Mouse (Mus musculus) liver, embryonic 14.5 days (tissue): ENCODE measurements at regions not wholly inside any gene's neighbourhood (a gene's known extent, or its start where the extent isn't known, plus 50 kb on each side); places are given as distances from the start of the nearest gene placed in this dataset. TPM values are rescaled to one million over a fixed set of nuclear protein-coding genes. Genes with fewer than 3 reads are reported as not detected.

Experiments
- ATAC-seq: fragments of 200-750 bp; cut with Nextera tagmentation; 2 replicates; pipeline ENCODE4 v1.8.0; 2017; ENCODE audit warnings: moderate number of reproducible peaks, mild to moderate bottlenecking, moderate library complexity; ENCODE audit not compliant: insufficient read depth
- DNase-seq, 3 experiments: peaks; one replicate each; pipeline ENCODE4 v3.0.0-alpha.2; 2012 to 2013; ENCODE audit warnings: low read depth in 3 of 3, low spot score in 3 of 3
- H3K27ac ChIP-seq: fragments of 300-500 bp; sonication (generic); 2 replicates; pipeline ENCODE4 v1.5.1; 2014; ENCODE audit warnings: moderate library complexity, mild to moderate bottlenecking, control low read depth, inconsistent platforms
- H3K27me3 ChIP-seq: fragments of 300-500 bp; sonication (generic); 2 replicates; pipeline ENCODE4 v1.6.1; 2014; ENCODE audit warnings: mild to moderate bottlenecking, low read length, moderate library complexity; ENCODE audit not compliant: control insufficient read depth, insufficient read depth
- H3K36me3 ChIP-seq: fragments of 300-500 bp; sonication (generic); replicated peaks from 2 replicates; pipeline ENCODE4 v1.6.1; 2014; ENCODE audit warnings: low read depth; ENCODE audit not compliant: control insufficient read depth, insufficient read depth
- H3K4me1 ChIP-seq, 2 experiments: fragments of 200-500 bp in 1 of 2; fragments of 300-500 bp in 1 of 2; sonication (generic) in 1 of 2; replicated peaks; 2 replicates each; pipeline ENCODE4 v1.6.1; 2012 to 2014; ENCODE audit warnings: antibody characterized with exemption in 1 of 2, inconsistent platforms in 1 of 2, low read length in 1 of 2; ENCODE audit not compliant: control insufficient read depth in 2 of 2, insufficient read depth in 2 of 2
- H3K4me2 ChIP-seq: fragments of 300-500 bp; sonication (generic); 2 replicates; pipeline ENCODE4 v1.6.1; 2014; ENCODE audit warnings: low read depth, mild to moderate bottlenecking, control low read depth, moderate library complexity
- H3K4me3 ChIP-seq, 2 experiments: fragments of 200-500 bp in 1 of 2; fragments of 300-500 bp in 1 of 2; sonication (generic) in 1 of 2; 2 replicates each; pipeline ENCODE4 v1.5.1; 2012 to 2014; ENCODE audit warnings: low read depth in 2 of 2, low read length in 2 of 2, mild to moderate bottlenecking in 2 of 2, control low read depth in 1 of 2, inconsistent platforms in 1 of 2, moderate library complexity in 1 of 2; ENCODE audit not compliant: insufficient read depth in 1 of 2
- H3K9ac ChIP-seq: fragments of 300-500 bp; sonication (generic); replicated peaks from 2 replicates; pipeline ENCODE4 v1.6.1; 2014; ENCODE audit warnings: mild to moderate bottlenecking, control low read depth, moderate library complexity
- H3K9me3 ChIP-seq: fragments of 300-500 bp; sonication (generic); 2 replicates; pipeline ENCODE4 v1.6.1; 2016; ENCODE audit warnings: low read length, mixed read lengths; ENCODE audit not compliant: control insufficient read depth
- CTCF ChIP-seq: IDR thresholded peaks from 2 replicates; pipeline ENCODE4 v1.5.1; 2016; ENCODE audit warnings: antibody characterized with exemption, low read depth, control low read depth
- EP300 ChIP-seq: IDR thresholded peaks from 2 replicates; pipeline ENCODE4 v1.6.1; 2016; ENCODE audit warnings: antibody characterized with exemption, low read depth
- WGBS: fragments of 180-500 bp; shearing (Covaris S2); extraction: QIAGEN DNeasy Blood & Tissue Kit; methylation state at CpG from one replicate; pipeline ENCODE4 v1.1.7; 2014; ENCODE audit not compliant: insufficient replicate concordance; 5-methylcytosine and 5-hydroxymethylcytosine counted together
- microRNA-seq: library from miRNA; unstranded; fragments of <30 nt; microRNA quantifications from one replicate; pipeline ENCODE4, GENCODE M21; 2016

- TF ChIP-seq CTCF = no peak
- no peak for TF ChIP-seq EP300
- no peak overlapping the region for H3K27ac ChIP-seq
- no peaks in the 10 kb centered on the region for H3K9me3 ChIP-seq
- no peak for ATAC-seq
- no peaks in the 10 kb centered on the region for H3K36me3 ChIP-seq
- no peak for DNase-seq
- no peak overlapping the region for H3K4me2 ChIP-seq
- H3K4me1 ChIP-seq = no peaks in the 10 kb centered on the region
- no peak overlapping the region for H3K4me3 ChIP-seq
- no peak overlapping the region for H3K9ac ChIP-seq
- no peaks in the 10 kb centered on the region for H3K27me3 ChIP-seq
- 24% methylated on average over 4 of the region's 4 CpGs for WGBS
These were observed 62.0 kb upstream of the Adam6b start for GRCm38 (mm10) chr12:113427339-113427738.

DNA sequence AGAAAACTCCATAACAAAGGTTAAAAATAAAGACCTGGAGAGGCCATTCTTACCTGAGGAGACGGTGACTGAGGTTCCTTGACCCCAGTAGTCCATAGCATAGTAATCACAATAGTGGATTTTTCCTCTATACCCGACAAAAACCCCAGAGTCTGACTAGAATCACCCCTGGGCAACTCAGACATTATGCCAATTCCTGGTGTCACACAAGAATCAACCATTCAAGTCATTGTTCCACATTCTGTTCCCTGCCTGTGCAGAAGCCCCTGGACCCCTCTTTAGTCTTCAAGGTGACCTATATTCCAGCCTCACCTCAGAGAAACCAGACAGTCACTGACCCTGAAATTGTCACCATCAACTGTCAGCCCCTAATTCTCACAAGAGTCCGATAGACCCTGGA lies 60.9 kb upstream of the Adam6b start:
- ATAC-seq (no peak), DNase-seq (no peak)
- no peak for TF ChIP-seq EP300
- TF ChIP-seq CTCF = no peak
- no peaks in the 10 kb centered on the region for H3K9me3 ChIP-seq
- H3K4me3 ChIP-seq = no peak overlapping the region
- H3K27me3 ChIP-seq = no peaks in the 10 kb centered on the region
- no peak overlapping the region for H3K4me2 ChIP-seq
- H3K27ac ChIP-seq = no peak overlapping the region
- H3K36me3 ChIP-seq = no peaks in the 10 kb centered on the region
- H3K4me1 ChIP-seq = no peaks in the 10 kb centered on the region
- WGBS = 51% methylated on average over 3 of the region's 3 CpGs
- no peak overlapping the region for H3K9ac ChIP-seq

GRCm38 (mm10) chr12:113428901-113429300 lies 60.4 kb upstream of the Adam6b start:
- 54% methylated on average over 2 of the region's 2 CpGs for WGBS
- H3K27ac ChIP-seq = no peak overlapping the region
- H3K4me3 ChIP-seq = no peak overlapping the region
- TF ChIP-seq CTCF (no peak), EP300 (no peak)
- no peak overlapping the region for H3K4me2 ChIP-seq
- H3K9me3 ChIP-seq = no peaks in the 10 kb centered on the region
- no peaks in the 10 kb centered on the region for H3K27me3 ChIP-seq
- H3K9ac ChIP-seq = no peak overlapping the region
- no peaks in the 10 kb centered on the region for H3K4me1 ChIP-seq
- no peak for ATAC-seq
- no peak for DNase-seq
- no peaks in the 10 kb centered on the region for H3K36me3 ChIP-seq

DNA sequence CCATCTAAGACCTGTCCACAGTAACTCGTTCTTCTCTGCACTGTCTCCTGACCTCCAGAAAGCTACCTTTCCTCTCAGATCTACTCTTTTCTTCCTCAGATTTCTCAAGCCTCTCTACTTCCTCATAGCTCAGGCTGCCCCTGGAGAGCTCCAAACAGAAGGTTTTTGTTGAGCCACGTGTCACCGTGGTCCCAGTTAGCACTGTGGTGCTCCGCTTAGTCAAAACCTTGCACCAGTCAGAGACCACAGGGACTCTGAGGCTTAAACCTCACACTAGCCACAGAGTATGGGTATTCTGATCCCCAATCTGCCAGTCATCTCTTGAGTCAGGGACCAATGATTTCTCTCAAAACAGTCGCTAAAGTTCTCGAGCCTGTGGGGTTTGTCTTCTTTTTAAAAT lies 59.0 kb upstream of the Adam6b start:
- ATAC-seq = no peak
- TF ChIP-seq EP300 (no peak), CTCF (no peak)
- no peaks in the 10 kb centered on the region for H3K36me3 ChIP-seq
- no peak overlapping the region for H3K9ac ChIP-seq
- H3K4me3 ChIP-seq = no peak overlapping the region
- H3K9me3 ChIP-seq = no peaks in the 10 kb centered on the region
- no peak for DNase-seq
- no peak overlapping the region for H3K4me2 ChIP-seq
- H3K27me3 ChIP-seq = no peaks in the 10 kb centered on the region
- H3K4me1 ChIP-seq = no peaks in the 10 kb centered on the region
- H3K27ac ChIP-seq = no peak overlapping the region
- 40% methylated on average over 6 of the region's 6 CpGs for WGBS

Small RNA genes in the stretch of these regions (microRNA-seq; reads per million reads assigned to microRNA genes)
- not detected for gene Gm22175
- gene Gm24022 = not detected
- gene Gm25747 = not detected
